Mouse (Mus musculus) kidney, postnatal 36 days (tissue): ENCODE data around the gene H13.
A peak's percentile ranks its signal among the peaks of the same experiment; 100 is the strongest.

ENCODE experiments used
- DNase-seq, 2 experiments: peaks; one replicate each; pipeline ENCODE4 v3.0.0; 2021 to 2022; ENCODE audit warnings: mixed read lengths in 2 of 2

The H13 gene

GRCm38 (mm10) chr2:152736090-152736601 lies 66.9 kb downstream of the H13 start, which contains the start of gene Id1:
Gene Id1 (plus strand): TSS chr2:152736251.
- peak; percentile 91 to 96 for DNase-seq

DNA sequence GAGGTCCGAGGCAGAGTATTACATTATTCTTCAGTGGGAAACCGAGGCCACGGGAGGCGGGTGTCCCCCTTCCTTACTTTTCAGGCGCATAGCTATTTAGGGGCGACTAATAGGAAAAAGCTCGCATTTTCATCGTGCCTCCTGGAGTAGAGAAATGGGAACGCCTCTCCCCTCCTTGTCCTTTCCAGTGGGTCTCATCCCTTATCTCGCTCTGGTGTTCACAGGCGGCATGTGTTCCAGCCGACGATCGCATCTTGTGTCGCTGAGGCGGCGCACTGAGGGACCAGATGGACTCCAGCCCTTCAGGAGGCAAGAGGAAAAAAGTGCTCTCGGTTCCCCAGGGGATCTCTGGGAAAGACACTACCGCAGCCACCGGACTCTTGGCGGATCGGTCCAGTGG lies 67.5 kb downstream of the H13 start:
- DNase-seq = peak in 1 of 2 experiments; percentile 58

GRCm38 (mm10) chr2:152737306-152738221 lies 68.3 kb downstream of the H13 start:
- peak in 1 of 2 experiments; percentile 50 for DNase-seq

DNA sequence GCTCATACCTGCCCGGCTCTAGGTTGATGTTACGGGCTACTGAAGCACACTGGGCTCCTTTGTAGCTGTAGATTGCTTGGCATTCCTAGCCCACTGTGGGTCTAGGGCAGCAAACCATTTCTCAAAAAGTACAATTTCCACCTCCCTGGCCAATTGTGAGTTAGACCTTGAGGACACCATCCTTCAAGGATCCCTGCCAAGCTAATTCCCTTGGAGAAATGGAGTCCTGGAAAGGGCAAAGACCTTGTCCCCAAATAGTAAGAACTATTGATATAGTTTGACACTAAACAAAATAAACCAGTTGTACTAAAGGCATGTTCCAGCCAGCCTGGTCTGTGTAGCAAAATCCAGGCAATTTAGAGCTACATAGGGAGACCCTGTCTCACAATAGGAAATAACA lies 69.1 kb downstream of the H13 start:
- peak in 1 of 2 experiments; percentile 34 for DNase-seq

- peak; percentile 94 to 96 for DNase-seq
Measured at GRCm38 (mm10) chr2:152739031-152739841, 70.0 kb downstream of the H13 start.

DNA sequence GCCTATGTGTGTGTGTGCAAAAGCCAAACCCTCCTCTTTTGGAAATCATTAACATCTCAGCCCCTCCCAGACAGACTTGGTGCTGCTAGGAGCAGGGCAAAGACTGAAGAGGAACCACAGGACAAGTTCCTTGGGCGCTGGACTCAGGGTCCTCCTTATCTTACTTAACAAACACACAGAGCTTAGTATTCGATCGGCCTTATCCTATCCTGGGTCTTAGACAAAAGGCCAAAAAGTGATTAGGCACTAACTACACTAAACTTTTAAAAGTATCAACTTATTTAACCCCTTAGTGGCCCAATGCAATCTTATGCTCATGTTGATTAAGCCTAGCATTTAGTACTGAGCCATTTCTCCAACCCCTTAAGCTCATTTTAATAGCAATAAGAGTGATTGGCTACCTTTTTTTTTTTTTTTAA lies 70.6 kb downstream of the H13 start:
- DNase-seq = peak; percentile 74 to 90

DNA sequence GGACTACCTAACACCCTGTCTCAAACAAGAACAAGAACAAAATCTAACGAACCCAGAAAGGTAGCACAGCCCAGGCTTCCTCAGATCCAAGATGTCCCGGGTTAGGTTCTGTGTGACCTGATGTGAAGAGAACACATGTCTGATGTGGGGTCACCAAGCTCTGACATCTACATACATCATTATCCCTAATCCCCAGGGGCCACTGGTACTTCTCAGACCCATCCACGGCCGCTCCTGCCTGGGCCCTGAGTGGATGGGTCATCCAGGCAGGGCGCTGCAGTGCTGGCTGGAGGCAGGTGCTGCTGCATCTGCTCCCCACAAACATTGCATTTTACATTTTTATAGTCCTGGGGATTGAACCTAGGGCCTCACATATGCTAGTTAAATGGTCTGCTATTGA lies 71.2 kb downstream of the H13 start:
- DNase-seq = no peak

- DNase-seq = peak; percentile 85
Measured at GRCm38 (mm10) chr2:152741153-152742041, 72.1 kb downstream of the H13 start.

DNA sequence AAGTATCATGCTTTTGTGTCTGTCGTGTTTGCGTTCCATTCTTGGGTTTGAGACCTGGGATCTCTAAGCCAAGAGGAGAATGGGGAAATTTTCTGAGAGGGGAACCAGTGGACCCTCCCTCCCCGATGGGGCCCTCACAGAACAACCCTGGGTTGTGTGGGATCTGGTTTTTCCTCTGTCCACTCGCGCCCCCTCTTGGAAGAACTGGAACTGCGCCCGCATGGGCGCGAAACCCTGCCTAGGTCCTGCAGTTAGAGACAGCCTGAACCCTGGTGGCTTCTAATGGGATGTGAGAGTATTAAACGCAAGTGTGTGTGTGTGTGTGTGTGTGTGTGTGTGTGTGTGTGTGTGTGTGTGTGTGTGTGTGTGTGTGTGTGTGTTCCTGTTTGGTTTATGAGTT lies 73.2 kb downstream of the H13 start:
- peak; percentile 82 to 90 for DNase-seq

- DNase-seq = peak in 1 of 2 experiments; percentile 40
Measured at GRCm38 (mm10) chr2:152753944-152754711, 84.9 kb downstream of the H13 start, which contains the start of gene Cox4i2. Gene Cox4i2 (plus strand): TSS chr2:152754173.

GRCm38 (mm10) chr2:152756474-152757393 lies 87.5 kb downstream of the H13 start:
- DNase-seq = no peak

GRCm38 (mm10) chr2:152757478-152757877 lies 88.2 kb downstream of the H13 start:
- DNase-seq = no peak
